Mouse (Mus musculus) hematopoietic stem cell, adult 5-6 weeks (primary cell): ENCODE measurements around the gene Tfec. TPM values are rescaled to one million over a fixed set of nuclear protein-coding genes. Genes with fewer than 3 reads are reported as not detected.
A peak's percentile ranks its signal among the peaks of the same experiment; 100 is the strongest.

ENCODE experiments used
- ATAC-seq, 2 experiments: fragments of 125-278 bp in 1 of 2; replicated peaks in 1 of 2; 2 replicates each; pipeline ENCODE4 v1.8.0; 2016 to 2017; ENCODE audit warnings: inconsistent platforms in 2 of 2, mild to moderate bottlenecking in 2 of 2, moderate number of reproducible peaks in 2 of 2, low read depth in 1 of 2, moderate TSS enrichment in 1 of 2; ENCODE audit not compliant: low FRiP score in 2 of 2, poor library complexity in 2 of 2, severe bottlenecking in 2 of 2, insufficient read depth in 1 of 2, low TSS enrichment in 1 of 2
- total RNA-seq: library from RNA; stranded (forward); fragments of 172-1452, 232-1000 nt; gene quantifications from 2 replicates; pipeline ENCODE4 v1.2.3, GENCODE M21; 2017

Tfec gene
- total RNA-seq: 25.2 and 32.2 TPM in 2 replicates

- peak; percentile 61 to 72 for ATAC-seq
These were observed at the start of gene Tfec for GRCm38 (mm10) chr6:16898251-16898862. Tfec (minus strand) TSS chr6:16898441.

- no peak for ATAC-seq
These were observed 49.6 kb upstream of the Tfec start for GRCm38 (mm10) chr6:16947837-16948236.

GRCm38 (mm10) chr6:16943513-16943912, 45.3 kb upstream of the Tfec start:
- peak; percentile 73 to 75; a peak in 3 of 4 replicates for ATAC-seq

- ATAC-seq: no peak
These were observed 44.2 kb upstream of the Tfec start for GRCm38 (mm10) chr6:16942433-16942832.

- no peak for ATAC-seq
These were observed 32.8 kb upstream of the Tfec start for GRCm38 (mm10) chr6:16931059-16931458.

- ATAC-seq: no peak
These were observed 21.9 kb upstream of the Tfec start for GRCm38 (mm10) chr6:16920111-16920656.

- ATAC-seq: peak; percentile 44 to 61; a peak in 3 of 4 replicates
These were observed 6.4 kb downstream of the Tfec start for GRCm38 (mm10) chr6:16891819-16892218.

GRCm38 (mm10) chr6:16883537-16884307, 14.5 kb downstream of the Tfec start:
- peak in 1 of 2 experiments; percentile 45; a peak in 1 of 4 replicates for ATAC-seq

- no peak for ATAC-seq
These were observed 24.2 kb downstream of the Tfec start for GRCm38 (mm10) chr6:16874021-16874542.

- peak; percentile 37 to 39; a peak in 1 of 4 replicates for ATAC-seq
These were observed 28.2 kb downstream of the Tfec start for GRCm38 (mm10) chr6:16870067-16870466.

- ATAC-seq: no peak
These were observed 29.9 kb downstream of the Tfec start for GRCm38 (mm10) chr6:16868314-16868713.

- no peak for ATAC-seq
These were observed 35.3 kb downstream of the Tfec start for GRCm38 (mm10) chr6:16862753-16863508.

GRCm38 (mm10) chr6:16862050-16862449, 36.2 kb downstream of the Tfec start:
- ATAC-seq: no peak

GRCm38 (mm10) chr6:16855879-16856545, 42.2 kb downstream of the Tfec start:
- ATAC-seq: no peak

GRCm38 (mm10) chr6:16854977-16855376, 43.3 kb downstream of the Tfec start:
- no peak for ATAC-seq

- ATAC-seq: peak; percentile 33 to 62; a peak in 1 of 4 replicates
These were observed 51.7 kb downstream of the Tfec start for GRCm38 (mm10) chr6:16846521-16846920.

- no peak for ATAC-seq
These were observed 62.6 kb downstream of the Tfec start for GRCm38 (mm10) chr6:16835631-16836030.
